Mouse (Mus musculus): Measurements from ENCODE around the gene Col24a1.
"Not testable (repeated sequence)": the region's sequence is repeated elsewhere in the genome, so short reads cannot be mapped to it uniquely, and the experiment has no call there.

The Col24a1 gene

GRCm38 (mm10) chr3:145353951-145354350, 61.7 kb downstream of the Col24a1 start:
- no peak for DNase-seq (ENCODE audit: extremely low read depth, low read depth)

- DNase-seq (ENCODE audit: extremely low read depth, low read depth): no peak
Measured at GRCm38 (mm10) chr3:145356865-145357487, 64.7 kb downstream of the Col24a1 start.

DNA sequence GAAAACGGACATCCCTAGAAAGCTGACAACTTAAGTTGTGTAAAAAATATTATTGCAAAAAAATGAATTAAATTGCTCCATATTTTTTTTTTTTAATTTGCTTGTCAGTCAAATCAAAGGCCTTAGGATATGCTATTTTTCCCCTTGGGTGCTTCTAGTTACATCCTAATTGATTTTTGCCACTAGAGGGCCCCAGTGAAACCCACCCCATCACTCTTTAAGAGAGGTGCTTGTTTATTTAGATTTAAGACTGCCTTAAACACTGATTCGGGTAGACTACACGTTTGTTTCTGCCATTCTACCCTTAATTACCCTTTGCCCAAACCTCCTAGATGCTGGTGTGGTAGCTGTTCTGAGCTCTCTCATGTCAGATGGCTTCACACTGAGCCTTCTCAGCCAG, 73.0 kb downstream of the Col24a1 start:
- DNase-seq (ENCODE audit: extremely low read depth, low read depth): no peak

DNA sequence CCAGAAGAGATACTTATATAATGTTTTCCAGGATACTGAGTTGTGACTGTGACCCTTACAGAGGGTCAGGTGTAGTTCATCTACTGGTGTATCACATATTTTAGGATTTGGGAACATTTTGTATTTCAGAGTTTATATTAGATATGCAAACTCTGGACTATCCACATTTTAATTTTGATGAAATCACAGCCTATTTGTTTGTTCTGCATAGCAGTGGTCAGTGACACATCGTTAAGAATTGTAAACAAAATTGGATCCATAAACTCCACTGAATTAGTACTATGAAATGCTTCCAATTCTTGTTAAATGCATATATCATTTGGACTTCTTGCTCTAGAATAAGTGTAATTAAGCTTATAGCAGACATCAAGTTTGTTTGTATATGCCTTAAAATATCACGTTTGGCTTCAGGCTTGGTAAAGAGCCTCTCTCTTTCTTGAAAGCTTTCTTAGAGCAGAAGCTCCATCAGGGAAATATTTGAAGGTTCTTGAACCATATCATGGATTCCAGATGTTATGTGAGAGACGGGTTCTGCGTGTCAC, 75.0 kb downstream of the Col24a1 start:
- no peak for DNase-seq (ENCODE audit: extremely low read depth, low read depth)

- no peak for DNase-seq (ENCODE audit: extremely low read depth, low read depth)
Measured at GRCm38 (mm10) chr3:145376298-145376697, 84.0 kb downstream of the Col24a1 start.

DNA sequence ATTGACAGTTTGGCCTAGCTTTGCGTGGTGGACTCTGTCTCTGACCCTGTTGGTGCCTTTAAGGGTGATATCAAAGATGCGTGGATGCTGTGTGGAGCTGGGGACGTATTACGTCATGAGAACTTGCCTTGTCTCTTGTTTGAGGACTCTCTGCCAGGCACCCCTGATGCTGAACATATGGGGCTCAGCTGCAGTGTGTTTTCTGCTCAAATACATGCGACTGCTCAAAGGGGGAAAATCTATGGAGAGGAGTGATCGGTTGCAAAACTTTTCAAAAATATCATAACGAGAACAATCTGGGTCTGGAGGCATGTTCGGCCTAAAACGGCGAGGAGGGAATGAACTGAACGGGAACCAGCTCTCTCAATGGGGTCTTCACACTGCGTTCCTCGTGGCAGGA, 90.8 kb downstream of the Col24a1 start:
- DNase-seq (ENCODE audit: extremely low read depth, low read depth): no peak

DNA sequence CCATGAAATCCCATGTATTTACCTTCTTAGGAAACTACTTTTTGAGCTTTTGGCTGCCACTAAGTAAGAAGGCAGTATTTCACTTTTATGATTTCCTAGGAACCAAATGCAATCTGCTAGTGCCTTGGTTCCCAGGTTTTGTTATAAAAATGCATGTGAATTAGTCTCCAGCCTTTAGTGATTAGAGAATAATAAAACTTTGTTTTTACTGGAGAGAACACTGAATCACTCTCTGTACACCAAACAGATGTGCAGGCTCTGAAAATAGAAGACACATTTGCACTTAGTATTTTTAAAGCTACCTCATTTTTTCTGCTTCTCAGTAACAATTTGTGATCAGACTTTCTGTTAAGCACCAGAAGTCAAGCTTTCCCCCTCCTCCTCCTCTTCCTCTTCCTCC, 94.2 kb downstream of the Col24a1 start:
- no peak for DNase-seq (ENCODE audit: extremely low read depth, low read depth)

GRCm38 (mm10) chr3:145390681-145391080, 98.4 kb downstream of the Col24a1 start:
- no peak for DNase-seq (ENCODE audit: extremely low read depth, low read depth)

GRCm38 (mm10) chr3:145391986-145392659, 99.9 kb downstream of the Col24a1 start:
- DNase-seq (ENCODE audit: extremely low read depth, low read depth): no peak

DNA sequence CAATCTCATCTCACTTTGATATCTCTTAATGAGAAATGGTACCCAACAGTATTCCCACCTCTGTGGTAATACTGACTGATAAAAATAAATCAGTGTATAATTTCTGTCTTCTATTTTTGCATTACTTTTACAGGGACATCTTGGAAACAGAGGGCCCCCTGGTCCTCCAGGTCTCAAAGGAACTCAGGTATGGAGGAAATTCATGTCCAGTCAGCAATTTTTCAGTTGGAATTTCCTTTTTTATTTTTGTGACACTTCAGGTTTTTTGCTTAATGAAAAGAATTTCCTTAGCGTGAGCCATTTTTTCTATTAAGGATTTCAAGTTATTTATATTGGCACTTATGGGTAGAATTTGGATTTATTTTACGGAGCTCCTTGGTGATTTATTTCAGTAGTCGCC, 106.9 kb downstream of the Col24a1 start:
- DNase-seq (ENCODE audit: extremely low read depth, low read depth): no peak

GRCm38 (mm10) chr3:145402257-145402656, 110.0 kb downstream of the Col24a1 start:
- DNase-seq (ENCODE audit: extremely low read depth, low read depth): no peak

GRCm38 (mm10) chr3:145402994-145403393, 110.7 kb downstream of the Col24a1 start:
- no peak for DNase-seq (ENCODE audit: extremely low read depth, low read depth)

DNA sequence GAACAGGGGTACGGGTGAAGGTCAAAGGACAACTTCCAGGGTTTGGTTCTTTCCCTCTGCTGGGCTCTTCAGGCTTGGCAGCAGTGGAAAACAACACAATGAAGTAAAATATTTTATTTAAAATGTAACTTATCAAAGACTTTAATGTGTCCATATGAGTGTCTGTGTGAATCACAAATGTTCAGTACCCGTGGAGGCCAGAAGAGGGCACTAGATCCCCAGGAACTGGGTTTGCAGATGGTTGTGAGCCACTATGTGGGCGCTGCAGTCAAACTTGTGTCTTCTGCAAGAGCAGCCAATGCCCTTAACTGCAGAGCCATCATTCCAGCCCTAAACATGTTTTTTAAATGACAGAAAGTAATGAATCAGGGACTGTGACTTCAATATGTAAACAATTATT, 115.8 kb downstream of the Col24a1 start:
- peak; percentile 38 for DNase-seq (ENCODE audit: extremely low read depth, low read depth)

- DNase-seq (ENCODE audit: extremely low read depth, low read depth): peak; percentile 33
Measured at GRCm38 (mm10) chr3:145412137-145412536, 119.9 kb downstream of the Col24a1 start.

- no peak for DNase-seq (ENCODE audit: extremely low read depth, low read depth)
Measured at GRCm38 (mm10) chr3:145414362-145414761, 122.1 kb downstream of the Col24a1 start.

DNA sequence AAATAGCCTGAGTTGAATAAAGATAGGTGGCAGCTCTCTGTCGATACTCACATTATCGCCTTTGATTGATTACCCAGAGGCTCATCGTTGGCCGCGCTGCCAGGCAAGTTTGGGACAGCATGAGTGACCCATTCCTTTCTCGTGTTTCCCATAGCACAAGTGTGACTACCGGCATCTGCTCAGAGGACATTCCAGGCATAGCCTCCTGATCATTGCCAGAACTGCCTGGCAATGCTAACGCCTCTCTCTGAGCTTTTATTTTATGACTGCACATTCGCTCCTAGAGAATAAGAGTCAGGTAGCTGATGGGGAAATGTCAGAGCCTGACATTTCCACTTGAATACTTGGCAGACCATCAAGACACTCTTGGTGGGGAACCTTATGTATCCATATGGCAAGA, 125.5 kb downstream of the Col24a1 start:
- no peak for DNase-seq (ENCODE audit: extremely low read depth, low read depth)

- no peak for DNase-seq (ENCODE audit: extremely low read depth, low read depth)
Measured at GRCm38 (mm10) chr3:145420421-145420820, 128.1 kb downstream of the Col24a1 start.

GRCm38 (mm10) chr3:145422044-145422443, 129.8 kb downstream of the Col24a1 start:
- DNase-seq (ENCODE audit: extremely low read depth, low read depth): no peak

- no peak for DNase-seq (ENCODE audit: extremely low read depth, low read depth)
Measured at GRCm38 (mm10) chr3:145438352-145438751, 146.1 kb downstream of the Col24a1 start.

- DNase-seq (ENCODE audit: extremely low read depth, low read depth): no peak
Measured at GRCm38 (mm10) chr3:145439086-145439485, 146.8 kb downstream of the Col24a1 start.

DNA sequence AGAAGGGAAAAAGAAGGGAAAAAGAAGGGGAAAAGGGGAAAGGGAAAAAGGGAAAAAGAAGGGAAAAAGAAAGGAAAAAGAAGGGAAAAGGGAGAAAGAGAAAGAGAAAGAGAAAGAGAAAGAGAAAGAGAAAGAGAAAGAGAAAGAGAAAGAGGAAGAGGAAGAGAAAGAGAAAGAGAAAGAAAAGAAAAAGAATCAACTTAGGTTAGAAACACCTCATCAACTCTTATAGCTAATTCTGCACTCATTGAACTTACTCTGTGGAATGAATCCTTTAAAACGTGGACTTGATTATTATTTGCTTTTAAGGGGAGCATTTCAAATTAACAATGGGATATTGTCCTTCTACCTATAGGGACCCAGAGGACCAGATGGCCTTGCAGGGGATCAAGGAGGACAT, 148.7 kb downstream of the Col24a1 start:
- no peak for DNase-seq (ENCODE audit: extremely low read depth, low read depth)

DNA sequence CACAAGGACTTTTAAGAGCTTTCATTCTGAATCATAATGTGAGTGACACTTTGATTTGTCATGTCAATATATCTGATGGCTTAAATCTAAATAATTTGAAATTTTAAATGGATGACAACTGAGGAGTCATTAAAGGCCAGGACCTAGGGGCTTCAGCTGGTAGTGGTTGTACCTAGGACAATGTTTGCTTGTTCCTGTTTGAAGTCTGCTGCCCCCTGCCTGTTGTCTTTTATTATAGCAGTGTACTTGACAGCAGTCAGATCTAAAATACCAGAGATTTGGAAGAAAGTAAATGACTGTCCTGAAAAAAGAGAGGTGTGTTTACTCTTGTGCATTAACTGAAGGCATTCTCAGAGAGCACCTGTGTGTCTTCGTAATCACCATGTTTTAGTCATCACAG, 150.0 kb downstream of the Col24a1 start:
- peak; percentile 5 for DNase-seq (ENCODE audit: extremely low read depth, low read depth)

DNA sequence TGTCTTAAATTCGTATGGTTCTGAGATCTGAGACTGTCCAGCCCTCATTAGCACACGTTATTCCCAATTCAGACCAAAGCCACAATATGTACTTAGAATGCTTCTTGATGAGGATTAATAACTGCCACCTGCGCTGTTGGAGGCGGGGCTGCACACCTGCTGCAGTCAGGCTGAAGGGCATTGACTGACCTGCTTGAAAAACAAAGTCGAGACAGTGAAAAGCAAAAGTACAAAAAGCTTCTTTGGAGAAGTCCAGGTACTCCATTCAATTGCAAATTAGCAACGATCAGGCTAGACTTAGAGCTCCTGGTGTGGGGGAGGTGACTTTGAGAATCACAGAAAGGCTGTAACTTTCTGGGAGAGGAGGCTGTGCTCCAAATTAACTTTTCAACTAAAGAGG, 150.9 kb downstream of the Col24a1 start:
- DNase-seq (ENCODE audit: extremely low read depth, low read depth): not testable (repeated sequence)

Data from MEL-GATA-1-ER (cell line).